Mouse (Mus musculus): ENCODE data around the gene Nceh1. TPM values are rescaled to one million over a fixed set of nuclear protein-coding genes. Genes with fewer than 3 reads are reported as not detected.

Nceh1 gene
- polyA plus RNA-seq, 1 experiment: 92.6 TPM

- TF ChIP-seq POLR2A (IDR thresholded peaks at IDR 0.05; ENCODE audit: borderline replicate concordance, extremely low read depth, low read depth, low read length) (no peak), CTCF (IDR thresholded peaks at IDR 0.05; ENCODE audit: insufficient read depth, low read length) (no peak)
- 83% methylated on average over 7 of the region's 7 CpGs for WGBS
- H3K4me1 ChIP-seq (ENCODE audit: control insufficient read depth, insufficient read depth, low read length): no peaks in the 10 kb centered on the region
- DNase-seq: no peak
- H3K4me3 ChIP-seq (replicated peaks; ENCODE audit: extremely low read depth, low read depth, low read length): no peak overlapping the region
Measured at GRCm38 (mm10) chr3:27217331-27217730, 34.6 kb downstream of the Nceh1 start.

GRCm38 (mm10) chr3:27218604-27219003 lies 35.8 kb downstream of the Nceh1 start:
- no peak for TF ChIP-seq POLR2A (IDR thresholded peaks at IDR 0.05; ENCODE audit: borderline replicate concordance, extremely low read depth, low read depth, low read length)
- no peak for TF ChIP-seq CTCF (IDR thresholded peaks at IDR 0.05; ENCODE audit: insufficient read depth, low read length)
- no peak for DNase-seq
- 76% methylated on average over 5 of the region's 5 CpGs for WGBS
- Histone ChIP-seq H3K4me3 (replicated peaks; ENCODE audit: extremely low read depth, low read depth, low read length) (no peak overlapping the region), H3K4me1 (ENCODE audit: control insufficient read depth, insufficient read depth, low read length) (no peaks in the 10 kb centered on the region; the same call in 1 of the 2 replicates)

GRCm38 (mm10) chr3:27222052-27222451 lies 39.3 kb downstream of the Nceh1 start:
- Histone ChIP-seq H3K4me3 (replicated peaks; ENCODE audit: extremely low read depth, low read depth, low read length) (no peak overlapping the region), H3K4me1 (ENCODE audit: control insufficient read depth, insufficient read depth, low read length) (no peaks in the 10 kb centered on the region; the same call in 1 of the 2 replicates)
- TF ChIP-seq POLR2A (IDR thresholded peaks at IDR 0.05; ENCODE audit: borderline replicate concordance, extremely low read depth, low read depth, low read length) (no peak), CTCF (IDR thresholded peaks at IDR 0.05; ENCODE audit: insufficient read depth, low read length) (no peak)
- 75% methylated on average over 2 of the region's 2 CpGs for WGBS
- no peak for DNase-seq

GRCm38 (mm10) chr3:27222488-27222887 lies 39.7 kb downstream of the Nceh1 start:
- H3K4me3 ChIP-seq (replicated peaks; ENCODE audit: extremely low read depth, low read depth, low read length): no peak overlapping the region
- no peak for DNase-seq
- WGBS: 73% methylated on average over 17 of the region's 17 CpGs
- H3K4me1 ChIP-seq (ENCODE audit: control insufficient read depth, insufficient read depth, low read length): no peaks in the 10 kb centered on the region; the same call in 1 of the 2 replicates
- no peak for TF ChIP-seq POLR2A (IDR thresholded peaks at IDR 0.05; ENCODE audit: borderline replicate concordance, extremely low read depth, low read depth, low read length)
- no peak for TF ChIP-seq CTCF (IDR thresholded peaks at IDR 0.05; ENCODE audit: insufficient read depth, low read length)

- TF ChIP-seq CTCF (IDR thresholded peaks at IDR 0.05; ENCODE audit: insufficient read depth, low read length): no peak
- no peak for TF ChIP-seq POLR2A (IDR thresholded peaks at IDR 0.05; ENCODE audit: borderline replicate concordance, extremely low read depth, low read depth, low read length)
- H3K4me1 ChIP-seq (ENCODE audit: control insufficient read depth, insufficient read depth, low read length): no peaks in the 10 kb centered on the region; the same call in 1 of the 2 replicates
- 70% methylated on average over 3 of the region's 3 CpGs for WGBS
- no peak for DNase-seq
- H3K4me3 ChIP-seq (replicated peaks; ENCODE audit: extremely low read depth, low read depth, low read length): no peak overlapping the region
Measured at GRCm38 (mm10) chr3:27227629-27228453, 45.1 kb downstream of the Nceh1 start.

GRCm38 (mm10) chr3:27228530-27229309 lies 46.0 kb downstream of the Nceh1 start:
- DNase-seq: peak; percentile 58
- no peak overlapping the region for H3K4me3 ChIP-seq (replicated peaks; ENCODE audit: extremely low read depth, low read depth, low read length)
- TF ChIP-seq CTCF (IDR thresholded peaks at IDR 0.05; ENCODE audit: insufficient read depth, low read length): peak; percentile 66
- TF ChIP-seq POLR2A (IDR thresholded peaks at IDR 0.05; ENCODE audit: borderline replicate concordance, extremely low read depth, low read depth, low read length): no peak
- peaks cover 2% of the 10 kb centered on the region; the same call in 1 of the 2 replicates for H3K4me1 ChIP-seq (ENCODE audit: control insufficient read depth, insufficient read depth, low read length)
- WGBS: 55% methylated on average over 11 of the region's 11 CpGs

- WGBS: 61% methylated on average over 4 of the region's 4 CpGs
- Histone ChIP-seq H3K4me3 (replicated peaks; ENCODE audit: extremely low read depth, low read depth, low read length) (no peak overlapping the region), H3K4me1 (ENCODE audit: control insufficient read depth, insufficient read depth, low read length) (peaks cover 6% of the 10 kb centered on the region; the same call in 1 of the 2 replicates)
- TF ChIP-seq POLR2A (IDR thresholded peaks at IDR 0.05; ENCODE audit: borderline replicate concordance, extremely low read depth, low read depth, low read length) (no peak), CTCF (IDR thresholded peaks at IDR 0.05; ENCODE audit: insufficient read depth, low read length) (no peak)
- DNase-seq: no peak
Measured at GRCm38 (mm10) chr3:27233361-27233760, 50.6 kb downstream of the Nceh1 start.

- Histone ChIP-seq H3K4me1 (ENCODE audit: control insufficient read depth, insufficient read depth, low read length) (peaks cover 6% of the 10 kb centered on the region; the same call in 1 of the 2 replicates), H3K4me3 (replicated peaks; ENCODE audit: extremely low read depth, low read depth, low read length) (no peak overlapping the region)
- TF ChIP-seq CTCF (IDR thresholded peaks at IDR 0.05; ENCODE audit: insufficient read depth, low read length) (no peak), POLR2A (IDR thresholded peaks at IDR 0.05; ENCODE audit: borderline replicate concordance, extremely low read depth, low read depth, low read length) (no peak)
- WGBS: 63% methylated on average over 6 of the region's 6 CpGs
- DNase-seq: no peak
Measured at GRCm38 (mm10) chr3:27233841-27234240, 51.1 kb downstream of the Nceh1 start.

GRCm38 (mm10) chr3:27234976-27235375 lies 52.2 kb downstream of the Nceh1 start:
- Histone ChIP-seq H3K4me3 (replicated peaks; ENCODE audit: extremely low read depth, low read depth, low read length) (no peak overlapping the region), H3K4me1 (ENCODE audit: control insufficient read depth, insufficient read depth, low read length) (peaks cover 6% of the 10 kb centered on the region; the same call in 1 of the 2 replicates)
- WGBS: 67% methylated on average over 1 of the region's 1 CpGs
- DNase-seq: no peak
- TF ChIP-seq CTCF (IDR thresholded peaks at IDR 0.05; ENCODE audit: insufficient read depth, low read length): no peak

Data from lung, adult 2 months (tissue).